In genomic region chr14:26306032-26306431, GRCm38 (mm10) we compare ENCODE assay signal across 8 mouse cellular contexts. TPM values are rescaled to one million over a fixed set of nuclear protein-coding genes. Genes with fewer than 3 reads are reported as not detected.
A peak's percentile ranks its signal among the peaks of the same experiment; 100 is the strongest.
DNase-seq lines count a peak whose midpoint lies in the region; ATAC-seq and TF ChIP-seq lines count a peak whose summit lies in the region.

No protein-coding gene starts in this region.

- H3K4me1 ChIP-seq in lung, postnatal 0 days (ENCODE audit: insufficient read depth, low read depth, low read length): no peaks in the 10 kb centered on the region
- H3K4me1 ChIP-seq in lung, adult 2 months (ENCODE audit: control insufficient read depth, insufficient read depth, low read length): no peaks in the 10 kb centered on the region

- H3K27me3 ChIP-seq in lung, postnatal 0 days (replicated peaks; ENCODE audit: insufficient read depth, low read length): no peaks in the 10 kb centered on the region

- H3K4me2 ChIP-seq in lung, postnatal 0 days (replicated peaks; ENCODE audit: low read depth, low read length): no peak overlapping the region

- H3K27ac ChIP-seq in lung, postnatal 0 days (ENCODE audit: low read length): no peak overlapping the region

- no peak for ATAC-seq in cerebellum, adult (ENCODE audit: insufficient number of reproducible peaks, low FRiP score, low TSS enrichment)
- ATAC-seq in lung, postnatal 0 days: no peak
- 0 out of 2 replicates have a peak, but pooled peaks have one; percentile 63 for ATAC-seq in common myeloid progenitor, adult 5-6 weeks (replicated peaks; ENCODE audit: low read depth, poor library complexity, severe bottlenecking)

- WGBS in lung, postnatal 0 days: 39% methylated on average over 2 of the region's 2 CpGs
- WGBS in lung, adult 2 months: 50% methylated on average over 2 of the region's 2 CpGs

- H3K36me3 ChIP-seq in lung, postnatal 0 days (ENCODE audit: insufficient read depth, low read length): no peaks in the 10 kb centered on the region

- no peak for TF ChIP-seq EP300 in lung, postnatal 0 days (IDR thresholded peaks at IDR 0.05)

- H3K9ac ChIP-seq in lung, postnatal 0 days (replicated peaks; ENCODE audit: low read depth): no peak overlapping the region

- H3K9me3 ChIP-seq in lung, postnatal 0 days (ENCODE audit: low read length): no peaks in the 10 kb centered on the region

- no peak overlapping the region for H3K4me3 ChIP-seq in lung, postnatal 0 days (ENCODE audit: low read depth, low read length)
- H3K4me3 ChIP-seq in lung, adult 2 months (replicated peaks; ENCODE audit: extremely low read depth, low read depth, low read length): no peak overlapping the region

- peak; percentile 58 to 65 for DNase-seq in cerebellum, postnatal 10 days
- peak; percentile 37 for DNase-seq in lung, postnatal 0 days (ENCODE audit: low spot score)
- DNase-seq in lung, adult 2 months: no peak
- DNase-seq in lung, postnatal 36 days: peak; percentile 20
- DNase-seq in spleen, postnatal 14 days (ENCODE audit: low spot score in 2 of 2): no peak
- DNase-seq in right cerebral cortex, postnatal 36 days (ENCODE audit: low spot score in 2 of 2): no peak

- no peak for TF ChIP-seq POLR2A in lung, adult 2 months (IDR thresholded peaks at IDR 0.05; ENCODE audit: borderline replicate concordance, extremely low read depth, low read depth, low read length)

- peak; percentile 68 for TF ChIP-seq CTCF in lung, postnatal 0 days (IDR thresholded peaks at IDR 0.05)
- no peak for TF ChIP-seq CTCF in lung, adult 2 months (IDR thresholded peaks at IDR 0.05; ENCODE audit: insufficient read depth, low read length)

RNA-seq across cellular contexts. Expression of gene Duxbl3, which starts 48.3 kb away (rescaled TPM):
- polyA plus RNA-seq in lung, postnatal 0 days (2015; fragmentation: Nextera tagmentation; extraction: Ambion mirVana): 0.21 TPM in 1 of 2 replicates, not detected in the other
- polyA plus RNA-seq in lung, adult 2 months (2012; rRNA removed): 0.24 and 0.50 TPM in 2 replicates
- not detected in 2 replicates for total RNA-seq in common myeloid progenitor, adult 5-6 weeks (2017)

Comparison
In these comparisons a context has a peak if more than half of its experiments do, and no peak if none do; other contexts are left out.
1. DNase-seq: peak in cerebellum, postnatal 10 days (2 of 2), lung, postnatal 0 days (single experiment) and lung, postnatal 36 days (single experiment); none in lung, adult 2 months (single experiment), spleen, postnatal 14 days (0 of 2) and right cerebral cortex, postnatal 36 days (0 of 2).